Mouse (Mus musculus): ENCODE measurements at regions not wholly inside any gene's neighbourhood (a gene's known extent, or its start where the extent isn't known, plus 50 kb on each side); places are given as distances from the start of the nearest gene placed in this dataset.

DNA sequence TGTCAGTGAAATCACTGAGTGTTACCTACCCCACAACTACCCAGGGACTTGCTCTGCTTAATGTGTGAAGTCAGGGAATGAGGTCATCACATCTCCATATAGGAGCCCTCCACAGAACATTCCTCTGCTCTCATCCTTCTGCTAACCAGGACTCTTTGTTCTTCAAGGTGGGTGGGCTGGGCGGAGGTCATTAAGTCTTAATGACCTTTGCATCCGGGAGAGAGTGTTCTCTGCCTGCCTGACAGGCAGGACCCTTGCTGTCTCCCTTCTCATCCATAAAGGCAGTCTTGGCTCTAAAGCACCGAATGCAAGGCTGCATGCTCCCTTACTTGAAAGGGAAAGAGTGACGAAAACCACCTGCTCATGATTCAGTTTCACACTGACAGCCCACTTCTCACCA, 1051.4 kb downstream of the Slc22a22 start:
- DNase-seq: no peak

DNA sequence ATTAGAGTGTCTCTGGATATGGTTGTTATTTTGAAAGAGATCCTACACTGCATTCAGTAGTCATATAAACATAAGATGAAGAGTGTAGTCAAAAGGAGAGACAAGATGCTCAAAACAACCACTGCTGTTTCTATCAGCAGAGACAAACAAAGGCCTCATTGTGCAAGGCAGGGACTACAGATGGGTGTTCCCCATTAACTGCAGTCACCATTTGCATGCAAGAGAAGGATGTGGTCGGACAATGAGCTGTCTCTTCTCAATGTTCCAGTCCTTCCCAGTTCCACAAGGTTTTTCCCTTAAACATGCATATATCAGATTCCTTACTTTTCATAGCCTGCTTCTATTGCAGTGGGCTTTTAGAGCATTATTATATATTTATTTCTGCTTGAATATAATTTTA, 1056.7 kb downstream of the Slc22a22 start:
- no peak for DNase-seq

DNA sequence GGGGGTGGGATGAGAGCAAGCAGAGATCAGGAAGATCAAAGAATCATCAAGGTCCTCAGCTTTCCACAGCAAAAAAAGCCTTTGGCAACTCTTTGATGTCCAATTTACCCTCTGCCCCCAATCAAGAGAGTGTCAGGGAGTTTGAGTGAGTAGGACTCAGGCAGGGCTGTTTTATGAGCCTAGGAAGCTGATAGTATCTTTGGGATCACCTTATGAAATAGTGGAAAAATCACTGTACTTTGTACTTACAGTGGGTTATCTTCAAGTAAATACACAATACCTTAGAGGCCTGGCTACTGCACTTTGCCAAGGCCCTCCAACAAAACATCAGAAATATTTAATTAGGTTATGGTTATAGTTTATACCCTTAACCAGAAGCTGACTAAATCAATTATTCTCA, 1085.4 kb downstream of the Slc22a22 start:
- peak; percentile 9 for DNase-seq

DNA sequence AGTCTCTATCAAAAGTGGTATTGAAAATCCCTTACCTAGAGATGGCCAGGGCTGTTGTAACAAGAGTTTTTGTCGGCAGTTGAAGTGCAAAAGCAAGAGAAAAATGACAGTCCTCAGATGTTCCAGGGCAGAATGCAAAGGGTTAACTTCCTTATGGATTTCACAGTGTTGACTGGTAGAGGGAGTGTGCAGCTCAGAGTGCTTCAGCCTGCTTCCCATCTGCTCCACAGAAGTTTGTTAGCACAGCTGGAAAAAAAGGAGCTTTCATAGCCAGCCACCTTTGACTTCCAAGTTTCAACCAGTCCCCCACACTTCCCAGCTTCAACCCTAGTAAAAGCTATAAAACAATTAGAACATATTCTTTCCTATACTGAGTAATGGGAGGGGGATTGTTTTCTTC, 1098.9 kb downstream of the Slc22a22 start:
- no peak for DNase-seq

DNA sequence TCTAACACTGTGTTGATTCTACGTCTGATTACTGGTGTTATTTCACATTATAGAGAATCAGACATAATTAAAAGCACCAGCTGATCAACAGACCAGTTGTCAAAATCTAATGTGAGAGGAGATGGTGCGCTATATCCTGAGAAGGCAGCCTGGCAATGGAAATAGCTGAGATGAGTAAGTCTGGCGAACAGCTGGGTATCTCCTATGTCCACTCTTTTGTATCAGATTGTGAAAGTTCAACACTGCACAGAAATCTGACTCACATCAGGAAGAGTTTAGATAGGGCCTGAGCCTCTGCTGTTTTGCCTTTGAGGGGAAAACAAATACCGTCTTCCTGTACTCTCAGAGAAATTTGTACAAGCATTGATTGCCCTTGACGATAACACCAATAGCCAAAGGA, 1126.5 kb downstream of the Slc22a22 start:
- DNase-seq: no peak

DNA sequence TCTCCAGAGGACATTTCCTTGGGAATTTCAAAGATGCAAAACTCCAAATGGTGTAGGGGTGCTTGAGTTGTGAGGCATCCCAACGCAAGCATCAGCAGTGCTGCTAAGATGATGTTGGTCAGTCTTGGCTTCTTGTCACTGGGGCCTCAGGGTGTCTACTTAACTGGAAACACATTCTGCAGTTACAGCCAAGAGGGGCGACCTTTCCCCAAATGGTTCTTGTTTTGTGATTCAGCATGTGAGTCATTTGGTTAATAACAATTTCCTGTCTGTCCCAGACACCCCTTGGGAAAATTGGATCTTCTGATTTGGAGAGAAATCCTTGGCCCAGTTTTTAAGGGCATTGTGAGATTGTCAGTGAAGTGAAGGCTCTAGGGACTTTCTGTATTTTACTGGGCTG, 1131.3 kb downstream of the Slc22a22 start:
- DNase-seq: peak; percentile 13

DNA sequence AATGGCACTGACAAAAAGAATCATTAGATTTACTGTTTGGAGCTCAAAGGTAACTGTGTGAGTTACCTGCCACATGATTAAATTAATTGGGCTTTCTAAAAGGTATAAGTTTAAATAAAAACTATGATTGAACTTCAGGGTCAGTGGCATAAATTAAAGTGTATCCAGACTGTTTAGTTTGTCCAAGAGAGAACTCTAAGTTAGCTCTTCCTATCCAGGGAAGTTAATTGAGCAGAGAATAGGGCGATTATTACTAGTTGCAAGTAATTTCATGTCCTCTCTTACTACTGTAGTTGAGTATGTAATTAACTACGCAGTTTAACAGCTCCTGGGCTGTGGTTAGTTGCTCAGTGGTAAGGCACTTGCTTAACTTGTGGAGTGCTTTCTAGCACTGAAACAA, 1132.5 kb downstream of the Slc22a22 start:
- DNase-seq: no peak

DNA sequence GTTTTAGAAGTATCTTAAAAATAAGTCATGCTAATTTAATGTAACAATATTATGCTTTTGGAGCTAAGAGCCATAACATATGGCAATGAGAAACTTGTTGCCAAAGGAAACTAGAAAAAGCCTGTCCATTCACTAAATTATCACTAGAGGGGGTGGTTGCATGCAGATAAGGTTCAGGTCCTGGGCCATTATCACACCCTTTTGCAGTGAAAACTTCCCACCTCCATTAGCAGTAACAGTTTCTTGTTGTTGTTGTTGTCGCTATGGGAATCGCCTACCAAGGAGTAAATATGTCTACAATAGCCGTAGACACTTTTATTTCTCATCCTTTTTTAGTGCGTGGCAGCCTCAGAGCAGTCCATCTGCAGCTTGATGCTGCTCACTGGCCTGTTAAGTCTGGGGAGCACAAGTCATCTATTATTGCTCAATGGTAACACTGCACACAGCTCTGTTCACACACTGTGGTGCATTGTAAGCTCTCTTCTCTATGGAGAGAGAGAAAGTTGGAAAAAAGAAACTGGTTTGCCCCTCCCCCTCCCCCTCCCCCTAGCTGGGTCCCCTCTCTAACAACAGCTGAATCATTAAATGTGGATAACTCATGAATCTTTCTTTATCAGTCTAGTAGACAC, 1133.0 kb downstream of the Slc22a22 start:
- DNase-seq: no peak

DNA sequence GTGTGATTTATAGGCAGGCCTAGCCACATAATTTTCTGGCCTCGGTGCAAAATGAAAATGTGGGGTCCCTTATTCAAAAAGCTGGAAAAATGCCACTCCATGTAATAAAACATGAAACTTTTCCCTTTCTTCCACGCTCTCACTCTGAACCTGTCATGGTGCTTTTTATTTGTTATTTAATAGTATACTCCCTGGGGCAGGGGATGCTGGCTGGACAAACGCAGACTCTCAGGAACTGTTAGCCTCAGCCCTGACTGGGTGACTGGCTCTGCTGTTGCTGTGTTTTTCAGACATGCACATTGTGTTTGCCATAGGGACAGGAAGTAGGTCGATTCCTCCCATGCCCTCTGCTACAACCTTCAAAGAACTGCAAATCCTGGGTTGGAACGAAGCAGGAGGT, 1139.5 kb downstream of the Slc22a22 start:
- DNase-seq: no peak

DNA sequence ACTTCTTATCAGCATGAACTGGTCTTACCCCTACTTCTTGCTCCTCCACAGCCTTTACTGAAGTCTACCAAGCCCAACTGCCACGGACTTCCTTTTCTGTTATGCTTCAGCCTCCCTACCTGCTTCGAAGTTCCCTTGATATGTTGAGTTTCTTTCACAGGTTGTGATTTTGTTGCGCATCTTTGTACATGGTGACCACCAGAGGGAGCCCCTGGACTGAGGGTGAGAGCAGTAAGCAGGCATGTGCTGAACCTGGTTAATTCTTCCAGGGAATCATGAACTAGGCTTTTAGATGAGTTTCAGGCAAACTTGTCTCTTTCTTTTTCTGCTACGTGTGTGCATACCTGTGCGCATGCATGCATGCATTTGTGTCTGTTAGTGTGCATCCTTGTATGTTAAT, 1141.0 kb downstream of the Slc22a22 start:
- peak; percentile 55 for DNase-seq

DNA sequence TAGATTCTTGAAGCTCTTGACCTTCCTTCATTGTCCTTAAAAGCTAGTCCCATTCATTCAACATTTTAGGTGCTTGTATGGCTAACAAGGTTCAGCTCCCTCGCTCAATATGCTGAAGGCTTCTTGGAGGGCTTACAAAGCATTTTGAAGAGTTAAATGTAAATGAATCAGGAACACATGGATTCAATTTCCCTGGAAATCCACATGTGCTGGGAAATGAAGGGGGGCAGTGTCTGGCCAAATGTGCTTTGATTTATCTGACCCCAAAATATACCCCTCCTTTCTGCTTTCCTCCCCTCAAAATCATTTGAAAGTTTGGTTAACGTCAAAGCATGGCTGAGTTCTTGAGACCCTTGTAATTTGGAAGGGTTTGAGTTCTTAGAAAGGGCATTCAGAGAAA, 1142.4 kb downstream of the Slc22a22 start:
- DNase-seq: no peak

DNA sequence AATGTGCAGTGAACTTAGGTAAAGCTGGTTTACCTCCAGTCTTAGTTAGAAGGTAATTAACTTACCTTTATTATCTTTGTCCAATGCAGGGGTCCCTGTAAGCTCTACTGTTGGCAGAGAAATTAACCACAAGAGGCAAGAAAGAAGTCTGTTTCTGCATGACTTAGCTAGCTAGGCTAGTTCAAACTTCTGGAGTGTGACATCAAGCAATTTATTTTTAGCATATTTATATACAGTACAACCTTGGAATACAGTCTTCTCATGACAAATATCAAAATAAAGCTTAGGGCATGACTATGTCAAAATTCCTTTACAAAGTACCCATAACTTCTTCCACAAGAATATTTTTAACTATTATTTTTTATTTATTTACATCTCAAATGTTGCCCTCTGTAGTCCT, 1156.9 kb downstream of the Slc22a22 start:
- no peak for DNase-seq

DNA sequence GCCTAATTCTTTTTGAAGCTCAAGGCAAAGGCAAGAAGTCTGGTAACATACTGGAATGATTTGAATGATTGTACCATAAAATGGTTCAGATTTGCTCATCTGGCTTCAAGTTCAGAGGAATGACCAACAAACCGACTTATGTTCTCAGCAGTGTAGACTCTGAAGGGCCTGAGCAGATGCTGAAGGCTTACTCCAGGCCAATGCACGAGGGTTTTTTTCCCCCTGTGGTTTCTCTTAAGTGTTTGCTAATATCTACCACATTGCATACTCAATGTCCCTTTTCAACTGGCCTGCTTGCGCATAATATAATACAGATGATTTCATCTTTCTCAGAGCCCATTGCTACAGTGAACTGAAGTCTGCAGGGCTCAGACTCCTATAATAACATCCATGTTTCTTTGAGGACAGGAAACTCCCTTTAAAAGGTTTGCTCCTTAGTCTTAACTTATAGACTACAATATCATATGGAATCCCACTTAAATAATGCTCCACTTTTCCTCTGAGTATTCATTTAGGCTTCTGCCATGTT, 1182.5 kb downstream of the Slc22a22 start:
- no peak for DNase-seq

DNA sequence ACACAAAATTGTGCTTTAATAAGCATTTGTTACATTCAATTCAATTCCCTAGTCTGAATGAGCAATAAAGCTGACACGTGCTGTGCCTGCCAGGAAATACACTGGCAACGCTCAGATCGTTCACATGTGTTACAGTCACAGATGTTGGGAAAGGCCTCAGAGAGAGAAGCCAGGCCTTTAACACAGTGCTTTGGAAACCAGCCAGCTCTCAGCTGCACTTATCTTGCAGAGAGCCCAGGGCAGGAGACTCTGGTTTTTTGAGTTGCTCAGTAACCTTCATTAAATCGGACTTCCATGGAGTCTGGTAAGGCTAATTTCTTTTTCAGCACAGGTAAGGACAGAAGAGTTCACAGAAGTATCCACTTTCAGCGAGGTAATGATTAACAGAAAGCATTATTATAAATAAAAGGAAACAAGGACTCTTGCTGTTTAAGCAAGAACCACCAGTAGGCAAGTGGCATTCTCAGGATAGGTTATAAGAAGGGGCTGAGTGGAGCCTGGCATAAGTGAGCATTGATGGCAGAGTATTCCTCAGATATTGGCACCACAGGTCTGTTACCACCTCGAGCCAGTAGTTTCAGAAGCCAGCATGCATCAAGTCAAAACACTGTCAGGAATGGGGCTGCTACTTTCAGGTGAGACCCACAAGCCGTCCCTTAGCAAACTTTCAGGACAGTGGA, 1198.7 kb downstream of the Slc22a22 start:
- peak; percentile 40 for DNase-seq

DNA sequence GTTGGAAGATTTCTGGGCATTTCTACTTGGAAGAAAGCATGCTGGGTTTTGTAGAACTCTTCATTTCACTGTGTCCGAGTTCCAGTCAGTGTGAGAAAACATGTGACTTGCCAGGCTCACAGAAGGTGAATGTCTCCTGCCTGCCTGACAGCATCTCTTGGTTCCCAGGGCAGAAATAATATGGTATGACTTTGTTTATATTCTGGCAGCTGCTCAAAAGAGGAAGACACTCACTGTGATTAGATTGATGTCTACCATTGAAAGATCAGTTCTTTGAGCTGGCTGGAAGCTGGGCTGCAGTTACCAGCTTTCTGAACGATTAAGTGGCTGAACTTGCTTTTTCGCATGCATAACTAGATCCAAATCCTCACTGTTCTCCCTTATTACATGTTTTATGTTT, 1199.4 kb downstream of the Slc22a22 start:
- no peak for DNase-seq

DNA sequence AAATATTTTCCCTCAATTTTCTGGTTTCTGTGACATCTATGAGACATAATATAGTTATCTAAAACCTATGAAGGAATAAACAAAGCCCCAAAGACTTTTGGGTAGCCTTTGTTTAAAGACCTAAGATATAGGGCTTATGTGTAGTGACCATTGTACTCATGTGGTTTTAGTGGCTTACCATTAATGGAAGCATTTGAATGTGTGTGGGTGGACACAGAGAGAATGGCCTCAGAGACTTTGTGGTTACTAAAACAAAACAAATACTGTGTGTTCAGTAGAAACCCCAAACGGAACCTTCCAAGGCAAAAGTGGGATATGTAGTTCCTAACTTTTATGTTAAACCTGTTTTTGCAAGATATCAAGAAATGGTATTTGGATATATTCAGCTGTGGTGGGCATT, 1228.7 kb downstream of the Slc22a22 start:
- no peak for DNase-seq

DNA sequence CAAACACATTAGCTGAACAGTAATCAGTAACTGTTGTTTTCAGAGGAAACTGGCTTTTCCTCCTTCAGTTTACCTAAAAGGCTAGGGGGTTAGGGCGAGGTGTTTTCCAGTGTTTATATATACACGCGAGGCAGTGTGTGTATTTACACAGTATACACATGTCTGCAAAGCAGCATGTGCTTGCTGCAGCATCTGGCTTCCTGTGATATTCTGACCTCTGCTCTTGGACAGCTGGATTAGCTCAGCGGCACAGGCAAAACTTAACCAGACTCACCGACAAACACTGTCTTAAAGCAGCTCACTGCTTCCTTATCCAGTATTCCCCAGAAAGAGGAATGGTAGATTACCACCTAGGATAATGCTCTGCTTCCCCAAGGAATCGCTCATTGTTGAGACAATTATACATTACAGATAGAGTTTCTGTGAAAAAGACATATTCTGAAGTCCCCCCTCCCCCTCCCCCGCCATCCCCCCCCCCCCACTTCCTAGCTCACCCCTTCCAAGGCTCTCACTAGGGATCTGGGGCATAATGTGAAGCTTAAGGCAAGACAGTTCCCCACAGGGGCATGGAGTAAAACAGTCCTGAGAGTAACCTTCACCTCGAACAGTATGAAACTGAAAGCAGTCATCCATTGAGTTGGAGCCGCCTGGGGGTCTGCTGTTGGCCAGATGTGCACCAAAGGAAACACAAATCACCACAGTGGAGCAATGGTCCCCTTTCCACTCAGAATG, 1233.3 kb downstream of the Slc22a22 start:
- no peak for DNase-seq

DNA sequence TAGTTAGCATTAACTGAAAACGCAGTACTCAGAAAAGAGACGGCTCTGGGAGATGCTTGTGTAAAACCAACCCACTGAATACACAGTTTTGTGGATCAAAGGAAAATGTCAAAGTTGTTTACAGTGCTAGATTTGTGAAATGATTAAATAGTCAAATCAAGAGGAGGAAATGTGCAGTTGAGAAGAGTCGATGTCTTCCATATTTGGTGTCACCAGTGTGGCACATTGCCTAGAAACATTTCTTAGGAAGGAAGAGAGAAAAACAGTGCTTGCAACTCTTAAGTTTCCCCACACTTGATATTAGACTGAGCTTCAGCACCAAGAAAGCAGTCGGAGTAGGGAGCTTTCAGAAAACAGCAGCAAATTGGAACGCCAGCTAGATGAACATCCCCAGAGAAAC, 1274.9 kb downstream of the Slc22a22 start:
- DNase-seq: no peak

DNA sequence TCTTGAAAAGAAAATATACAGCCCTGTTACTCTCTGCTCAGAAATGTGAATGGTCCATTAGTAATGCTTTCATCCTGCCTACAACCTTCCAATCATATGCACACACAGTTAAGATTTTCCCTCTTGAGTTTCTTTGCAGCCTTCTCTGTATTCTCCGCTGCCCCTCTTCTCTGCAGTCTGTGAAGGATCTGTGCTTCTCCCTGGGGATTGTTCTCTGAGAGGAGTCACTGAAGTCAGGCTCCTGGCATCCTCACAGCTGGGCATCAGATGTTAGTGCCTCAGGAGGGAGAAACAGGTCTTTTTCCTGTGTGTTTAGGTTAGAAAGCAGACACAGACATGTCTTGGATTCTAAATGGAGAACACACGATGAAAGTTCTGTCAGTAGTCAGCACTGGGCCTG, 1278.1 kb downstream of the Slc22a22 start:
- DNase-seq: no peak

DNA sequence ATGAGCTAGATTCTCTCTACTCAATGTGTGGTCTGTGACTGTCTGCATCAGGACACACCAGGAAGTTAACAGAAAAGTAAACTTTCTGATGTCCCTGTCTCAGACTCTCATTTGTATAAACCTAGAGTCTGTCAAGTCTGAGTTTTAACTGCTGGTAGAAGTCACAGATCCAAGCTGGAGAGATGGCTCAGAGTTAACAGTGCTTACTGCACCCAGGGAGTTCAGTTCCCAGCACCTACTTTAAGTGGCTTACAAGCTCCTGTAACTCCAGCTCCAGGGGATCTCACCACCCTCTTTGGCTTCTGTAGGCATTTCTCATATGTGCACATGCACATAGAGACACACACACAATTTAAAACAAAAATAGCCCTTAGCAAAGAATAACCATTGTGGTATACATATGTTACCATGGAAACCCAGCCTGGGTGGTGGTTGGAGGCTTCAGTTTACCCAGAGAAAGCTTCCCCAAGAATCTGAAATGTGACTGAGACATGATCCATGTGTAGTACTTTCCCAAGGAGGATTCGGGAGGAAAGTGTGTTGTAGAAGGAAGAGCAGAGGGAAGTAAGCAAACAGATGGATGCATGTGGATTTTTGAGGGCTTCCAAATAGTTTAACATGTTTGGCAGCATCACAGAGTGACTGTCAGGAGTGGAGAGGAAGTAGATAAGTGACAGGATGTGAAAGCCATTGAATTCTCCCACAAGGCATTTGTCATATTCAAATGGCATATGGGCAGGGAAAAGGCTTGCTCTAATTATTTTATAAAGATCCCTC, 1279.8 kb downstream of the Slc22a22 start:
- no peak for DNase-seq

DNA sequence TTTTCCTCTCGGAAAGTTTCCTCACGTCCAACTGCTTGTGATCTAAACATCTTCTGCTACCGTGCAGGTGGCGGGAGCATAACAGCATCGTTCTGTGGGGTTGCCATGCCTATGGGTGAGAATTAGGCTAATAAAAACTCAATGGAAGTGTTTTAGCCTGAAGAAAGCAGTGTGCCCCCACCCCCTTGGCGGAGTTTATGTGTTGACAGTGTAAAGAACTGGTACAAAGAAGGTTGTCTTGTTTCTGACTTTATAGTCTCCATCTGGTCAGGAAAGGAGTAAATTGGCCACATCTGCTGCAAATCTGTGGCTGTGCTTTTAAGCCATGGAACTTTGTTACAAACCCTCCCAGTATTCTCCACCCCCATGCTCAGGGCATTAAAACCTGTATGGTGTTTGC, 1311.2 kb downstream of the Slc22a22 start:
- no peak for DNase-seq

DNA sequence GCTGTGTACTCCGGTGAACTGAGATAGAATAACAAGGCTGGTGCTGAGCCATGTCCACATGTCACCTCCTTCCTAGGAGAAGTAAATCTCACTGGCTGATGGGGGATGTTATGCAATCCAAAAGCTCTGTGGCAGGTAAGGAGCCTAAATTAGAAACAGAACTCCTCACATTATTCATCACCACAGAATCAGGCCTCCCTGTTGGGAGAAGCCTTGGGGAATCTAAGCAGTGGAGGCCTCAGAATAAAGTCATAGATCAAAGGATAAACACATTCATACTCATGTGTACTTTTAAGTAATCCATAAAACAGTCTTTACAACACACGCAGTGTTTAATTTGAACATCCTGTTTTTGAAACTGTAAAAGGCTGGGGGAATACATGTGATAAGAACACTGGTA, 1318.7 kb downstream of the Slc22a22 start:
- DNase-seq: no peak

DNA sequence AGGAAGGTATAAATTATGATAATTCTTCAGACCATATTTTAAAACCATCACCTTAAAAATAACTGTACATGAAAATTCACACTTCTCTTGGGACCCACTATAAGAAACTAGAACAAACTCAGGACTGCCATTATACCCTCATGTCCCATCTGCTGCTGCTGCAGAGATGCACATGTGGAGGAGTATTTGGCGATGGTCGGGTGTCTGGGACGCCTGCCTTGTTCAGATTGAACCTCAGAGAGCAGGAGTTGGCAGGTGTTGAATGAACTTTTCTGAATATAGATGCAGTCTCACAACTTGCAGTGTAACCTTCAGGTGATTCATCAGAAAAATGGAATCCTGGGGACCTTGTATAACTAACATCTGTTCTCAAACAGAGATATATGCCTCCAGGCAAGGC, 1338.0 kb downstream of the Slc22a22 start:
- DNase-seq: no peak
